Mouse (Mus musculus): ENCODE measurements around the gene Setd2. TPM values are rescaled to one million over a fixed set of nuclear protein-coding genes. Genes with fewer than 3 reads are reported as not detected.

Setd2 gene
- total and polyA plus RNA-seq, 2 experiments: 20.1 to 36.5 TPM

GRCm38 (mm10) chr9:110611471-110611870 lies 79.1 kb downstream of the Setd2 start:
- Histone ChIP-seq H3K36me3 (ENCODE audit: control insufficient read depth, insufficient read depth, low read length) (peaks cover 48% of the 10 kb centered on the region), H3K4me1 (ENCODE audit: control insufficient read depth, insufficient read depth, low read length) (peaks cover 2% of the 10 kb centered on the region; the same call in 1 of the 2 replicates), H3K27me3 (ENCODE audit: control insufficient read depth, insufficient read depth, low read length) (no peaks in the 10 kb centered on the region), H3K4me3 (ENCODE audit: insufficient read depth, low read depth, low read length) (no peak overlapping the region), H3K79me2 (ENCODE audit: control insufficient read depth, insufficient read depth, low read length) (no peaks in the 10 kb centered on the region), H3K9ac (ENCODE audit: low read depth, low read length) (no peak overlapping the region), H3K27ac (replicated peaks; ENCODE audit: insufficient read depth, low read depth, low read length) (no peak overlapping the region)
- no peak for TF ChIP-seq CTCF (IDR thresholded peaks at IDR 0.05; ENCODE audit: low read depth, low read length)
- TF ChIP-seq POLR2A (IDR thresholded peaks at IDR 0.05; ENCODE audit: extremely low read depth, insufficient read depth, low read length): no peak
- WGBS: 40% methylated on average over 3 of the region's 3 CpGs
- peak; percentile 86 for DNase-seq (ENCODE audit: extremely low read depth, low read depth, low spot score)

- Histone ChIP-seq H3K4me3 (ENCODE audit: insufficient read depth, low read depth, low read length) (no peak overlapping the region), H3K27ac (replicated peaks; ENCODE audit: insufficient read depth, low read depth, low read length) (no peak overlapping the region), H3K79me2 (ENCODE audit: control insufficient read depth, insufficient read depth, low read length) (no peaks in the 10 kb centered on the region), H3K9ac (ENCODE audit: low read depth, low read length) (no peak overlapping the region), H3K4me1 (ENCODE audit: control insufficient read depth, insufficient read depth, low read length) (no peaks in the 10 kb centered on the region), H3K27me3 (ENCODE audit: control insufficient read depth, insufficient read depth, low read length) (no peaks in the 10 kb centered on the region), H3K36me3 (ENCODE audit: control insufficient read depth, insufficient read depth, low read length) (peaks cover 49% of the 10 kb centered on the region)
- no peak for DNase-seq (ENCODE audit: extremely low read depth, low read depth, low spot score)
- TF ChIP-seq CTCF (IDR thresholded peaks at IDR 0.05; ENCODE audit: low read depth, low read length) (no peak), POLR2A (IDR thresholded peaks at IDR 0.05; ENCODE audit: extremely low read depth, insufficient read depth, low read length) (no peak)
- WGBS: 83% methylated on average over 3 of the region's 3 CpGs
Measured at GRCm38 (mm10) chr9:110617081-110617480, 84.7 kb downstream of the Setd2 start.

DNA sequence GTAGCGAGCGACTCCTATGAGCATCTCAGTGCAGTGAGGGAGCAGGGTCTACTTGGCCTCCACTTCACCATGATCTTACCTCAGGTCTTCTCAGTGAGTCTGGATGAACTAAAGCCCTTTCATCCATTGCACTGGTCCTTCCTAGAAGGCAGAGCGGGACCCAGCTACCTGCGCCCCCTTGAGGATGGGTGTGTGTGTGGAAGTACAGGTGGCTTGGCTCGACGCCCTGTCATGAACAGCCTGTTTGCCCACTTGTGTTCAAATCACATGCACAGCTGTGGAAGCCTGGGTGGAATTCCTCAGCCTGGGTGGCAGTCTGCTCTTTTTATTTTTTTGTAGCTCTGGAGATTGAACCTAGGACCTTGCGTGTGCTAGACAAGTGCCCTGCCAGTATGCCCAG lies 87.8 kb downstream of the Setd2 start:
- TF ChIP-seq CTCF (IDR thresholded peaks at IDR 0.05; ENCODE audit: low read depth, low read length) (peak; percentile 43; the same call in 1 of the 2 replicates), POLR2A (IDR thresholded peaks at IDR 0.05; ENCODE audit: extremely low read depth, insufficient read depth, low read length) (no peak)
- no peaks in the 10 kb centered on the region for H3K79me2 ChIP-seq (ENCODE audit: control insufficient read depth, insufficient read depth, low read length)
- H3K36me3 ChIP-seq (ENCODE audit: control insufficient read depth, insufficient read depth, low read length): peaks cover 25% of the 10 kb centered on the region
- no peak for DNase-seq (ENCODE audit: extremely low read depth, low read depth, low spot score)
- no peak overlapping the region for H3K9ac ChIP-seq (ENCODE audit: low read depth, low read length)
- no peak overlapping the region for H3K27ac ChIP-seq (replicated peaks; ENCODE audit: insufficient read depth, low read depth, low read length)
- peaks cover 3% of the 10 kb centered on the region; the same call in 1 of the 2 replicates for H3K4me1 ChIP-seq (ENCODE audit: control insufficient read depth, insufficient read depth, low read length)
- H3K27me3 ChIP-seq (ENCODE audit: control insufficient read depth, insufficient read depth, low read length): no peaks in the 10 kb centered on the region
- H3K4me3 ChIP-seq (ENCODE audit: insufficient read depth, low read depth, low read length): no peak overlapping the region
- WGBS: 83% methylated on average over 7 of the region's 7 CpGs

GRCm38 (mm10) chr9:110620685-110621084 lies 88.3 kb downstream of the Setd2 start:
- Histone ChIP-seq H3K27ac (replicated peaks; ENCODE audit: insufficient read depth, low read depth, low read length) (no peak overlapping the region), H3K9ac (ENCODE audit: low read depth, low read length) (no peak overlapping the region), H3K36me3 (ENCODE audit: control insufficient read depth, insufficient read depth, low read length) (peaks cover 22% of the 10 kb centered on the region), H3K79me2 (ENCODE audit: control insufficient read depth, insufficient read depth, low read length) (no peaks in the 10 kb centered on the region), H3K27me3 (ENCODE audit: control insufficient read depth, insufficient read depth, low read length) (no peaks in the 10 kb centered on the region), H3K4me3 (ENCODE audit: insufficient read depth, low read depth, low read length) (no peak overlapping the region), H3K4me1 (ENCODE audit: control insufficient read depth, insufficient read depth, low read length) (peaks cover 4% of the 10 kb centered on the region; the same call in 1 of the 2 replicates)
- WGBS: 94% methylated on average over 7 of the region's 7 CpGs
- TF ChIP-seq POLR2A (IDR thresholded peaks at IDR 0.05; ENCODE audit: extremely low read depth, insufficient read depth, low read length) (no peak), CTCF (IDR thresholded peaks at IDR 0.05; ENCODE audit: low read depth, low read length) (no peak)
- DNase-seq (ENCODE audit: extremely low read depth, low read depth, low spot score): no peak

- Histone ChIP-seq H3K79me2 (ENCODE audit: control insufficient read depth, insufficient read depth, low read length) (no peaks in the 10 kb centered on the region), H3K9ac (ENCODE audit: low read depth, low read length) (no peak overlapping the region), H3K27me3 (ENCODE audit: control insufficient read depth, insufficient read depth, low read length) (no peaks in the 10 kb centered on the region), H3K36me3 (ENCODE audit: control insufficient read depth, insufficient read depth, low read length) (peaks cover 17% of the 10 kb centered on the region), H3K4me3 (ENCODE audit: insufficient read depth, low read depth, low read length) (no peak overlapping the region), H3K27ac (replicated peaks; ENCODE audit: insufficient read depth, low read depth, low read length) (no peak overlapping the region), H3K4me1 (ENCODE audit: control insufficient read depth, insufficient read depth, low read length) (peaks cover 4% of the 10 kb centered on the region; the same call in 1 of the 2 replicates)
- peak; percentile 49 for DNase-seq (ENCODE audit: extremely low read depth, low read depth, low spot score)
- TF ChIP-seq CTCF (IDR thresholded peaks at IDR 0.05; ENCODE audit: low read depth, low read length) (no peak), POLR2A (IDR thresholded peaks at IDR 0.05; ENCODE audit: extremely low read depth, insufficient read depth, low read length) (no peak)
- WGBS: 60% methylated on average over 12 of the region's 12 CpGs
Measured at GRCm38 (mm10) chr9:110622621-110623219, 90.3 kb downstream of the Setd2 start.
